Mouse (Mus musculus): ENCODE measurements at regions not wholly inside any gene's neighbourhood (a gene's known extent, or its start where the extent isn't known, plus 50 kb on each side); places are given as distances from the start of the nearest gene placed in this dataset.

GRCm38 (mm10) chr8:44767271-44767670, 168.0 kb upstream of the Fat1 start:
- no peak for ATAC-seq
- Histone ChIP-seq H3K4me2 (no peak overlapping the region), H3K4me1 (no peaks in the 10 kb centered on the region), H3K27me3 (no peaks in the 10 kb centered on the region), H3K9ac (no peak overlapping the region), H3K36me3 (ENCODE audit: poor library complexity, severe bottlenecking) (no peaks in the 10 kb centered on the region), H3K9me3 (replicated peaks) (no peaks in the 10 kb centered on the region), H3K27ac (no peak overlapping the region), H3K4me3 (no peak overlapping the region)
- 86% methylated on average over 4 of the region's 4 CpGs for WGBS

- ATAC-seq: no peak
- WGBS: 85% methylated on average over 1 of the region's 1 CpGs
- Histone ChIP-seq H3K27me3 (no peaks in the 10 kb centered on the region), H3K4me2 (no peak overlapping the region), H3K9ac (no peak overlapping the region), H3K9me3 (replicated peaks) (no peaks in the 10 kb centered on the region), H3K27ac (no peak overlapping the region), H3K4me3 (no peak overlapping the region), H3K4me1 (no peaks in the 10 kb centered on the region), H3K36me3 (ENCODE audit: poor library complexity, severe bottlenecking) (no peaks in the 10 kb centered on the region)
Observed at GRCm38 (mm10) chr8:44779212-44779611, 156.0 kb upstream of the Fat1 start.

- H3K27me3 ChIP-seq: no peaks in the 10 kb centered on the region
- peaks cover 6% of the 10 kb centered on the region for H3K4me1 ChIP-seq
- no peaks in the 10 kb centered on the region for H3K36me3 ChIP-seq (ENCODE audit: poor library complexity, severe bottlenecking)
- WGBS: 91% methylated on average over 9 of the region's 9 CpGs
- H3K4me3 ChIP-seq: no peak overlapping the region
- no peak overlapping the region for H3K27ac ChIP-seq
- no peak for ATAC-seq
- H3K9ac ChIP-seq: no peak overlapping the region
- no peaks in the 10 kb centered on the region for H3K9me3 ChIP-seq (replicated peaks)
- no peak overlapping the region for H3K4me2 ChIP-seq
Observed at GRCm38 (mm10) chr8:44782421-44782820, 152.8 kb upstream of the Fat1 start.

- 21% methylated on average over 8 of the region's 8 CpGs for WGBS
Observed at GRCm38 (mm10) chr8:44785161-44785560, 150.1 kb upstream of the Fat1 start.

GRCm38 (mm10) chr8:44786740-44787139, 148.5 kb upstream of the Fat1 start:
- no peak for ATAC-seq
- H3K4me1 ChIP-seq: peaks cover 6% of the 10 kb centered on the region
- H3K4me3 ChIP-seq: no peak overlapping the region
- no peak overlapping the region for H3K27ac ChIP-seq
- H3K9me3 ChIP-seq (replicated peaks): no peaks in the 10 kb centered on the region
- H3K36me3 ChIP-seq (ENCODE audit: poor library complexity, severe bottlenecking): no peaks in the 10 kb centered on the region
- H3K27me3 ChIP-seq: no peaks in the 10 kb centered on the region
- no peak overlapping the region for H3K4me2 ChIP-seq
- WGBS: 93% methylated on average over 5 of the region's 5 CpGs
- H3K9ac ChIP-seq: no peak overlapping the region

More at GRCm38 (mm10) chr8:44785161-44785560, 150.1 kb upstream of the Fat1 start:
- no peak overlapping the region for H3K4me3 ChIP-seq
- H3K9me3 ChIP-seq (replicated peaks): no peaks in the 10 kb centered on the region
- H3K27me3 ChIP-seq: no peaks in the 10 kb centered on the region
- peaks cover 6% of the 10 kb centered on the region for H3K4me1 ChIP-seq
- ATAC-seq: no peak
- no peak overlapping the region for H3K9ac ChIP-seq
- no peaks in the 10 kb centered on the region for H3K36me3 ChIP-seq (ENCODE audit: poor library complexity, severe bottlenecking)
- no peak overlapping the region for H3K27ac ChIP-seq
- no peak overlapping the region for H3K4me2 ChIP-seq

GRCm38 (mm10) chr8:44788290-44788689, 147.0 kb upstream of the Fat1 start:
- Histone ChIP-seq H3K4me1 (peaks cover 6% of the 10 kb centered on the region), H3K4me2 (no peak overlapping the region), H3K27me3 (no peaks in the 10 kb centered on the region), H3K36me3 (ENCODE audit: poor library complexity, severe bottlenecking) (no peaks in the 10 kb centered on the region), H3K9ac (no peak overlapping the region), H3K4me3 (no peak overlapping the region), H3K27ac (no peak overlapping the region), H3K9me3 (replicated peaks) (no peaks in the 10 kb centered on the region)
- WGBS: 74% methylated on average over 3 of the region's 3 CpGs
- no peak for ATAC-seq

- no peak for ATAC-seq
- 70% methylated on average over 3 of the region's 3 CpGs for WGBS
- Histone ChIP-seq H3K9ac (no peak overlapping the region), H3K27ac (no peak overlapping the region), H3K36me3 (ENCODE audit: poor library complexity, severe bottlenecking) (no peaks in the 10 kb centered on the region), H3K9me3 (replicated peaks) (no peaks in the 10 kb centered on the region), H3K4me1 (no peaks in the 10 kb centered on the region), H3K27me3 (no peaks in the 10 kb centered on the region), H3K4me2 (no peak overlapping the region), H3K4me3 (no peak overlapping the region)
Observed at GRCm38 (mm10) chr8:44799513-44799912, 135.7 kb upstream of the Fat1 start.

GRCm38 (mm10) chr8:44800827-44801273, 134.4 kb upstream of the Fat1 start:
- Histone ChIP-seq H3K4me2 (no peak overlapping the region), H3K27me3 (no peaks in the 10 kb centered on the region), H3K4me1 (no peaks in the 10 kb centered on the region), H3K36me3 (ENCODE audit: poor library complexity, severe bottlenecking) (no peaks in the 10 kb centered on the region), H3K4me3 (no peak overlapping the region), H3K9ac (no peak overlapping the region), H3K27ac (no peak overlapping the region), H3K9me3 (replicated peaks) (no peaks in the 10 kb centered on the region)
- no peak for ATAC-seq
- WGBS: 78% methylated on average over 6 of the region's 6 CpGs

GRCm38 (mm10) chr8:44801604-44802206, 133.5 kb upstream of the Fat1 start:
- ATAC-seq: no peak
- no peaks in the 10 kb centered on the region for H3K36me3 ChIP-seq (ENCODE audit: poor library complexity, severe bottlenecking)
- 65% methylated on average over 6 of the region's 6 CpGs for WGBS
- H3K27ac ChIP-seq: no peak overlapping the region
- H3K9ac ChIP-seq: no peak overlapping the region
- H3K9me3 ChIP-seq (replicated peaks): no peaks in the 10 kb centered on the region
- H3K4me2 ChIP-seq: no peak overlapping the region
- H3K27me3 ChIP-seq: no peaks in the 10 kb centered on the region
- no peak overlapping the region for H3K4me3 ChIP-seq
- H3K4me1 ChIP-seq: no peaks in the 10 kb centered on the region

GRCm38 (mm10) chr8:44802331-44802730, 132.9 kb upstream of the Fat1 start:
- Histone ChIP-seq H3K4me3 (no peak overlapping the region), H3K4me2 (no peak overlapping the region), H3K4me1 (no peaks in the 10 kb centered on the region), H3K9me3 (replicated peaks) (no peaks in the 10 kb centered on the region), H3K36me3 (ENCODE audit: poor library complexity, severe bottlenecking) (no peaks in the 10 kb centered on the region), H3K27me3 (no peaks in the 10 kb centered on the region), H3K9ac (no peak overlapping the region), H3K27ac (no peak overlapping the region)
- 49% methylated on average over 5 of the region's 5 CpGs for WGBS
- ATAC-seq: no peak

GRCm38 (mm10) chr8:44804414-44805178, 130.7 kb upstream of the Fat1 start:
- no peaks in the 10 kb centered on the region for H3K36me3 ChIP-seq (ENCODE audit: poor library complexity, severe bottlenecking)
- H3K27ac ChIP-seq: no peak overlapping the region
- H3K9ac ChIP-seq: no peak overlapping the region
- no peaks in the 10 kb centered on the region for H3K9me3 ChIP-seq (replicated peaks)
- no peak for ATAC-seq
- no peaks in the 10 kb centered on the region for H3K4me1 ChIP-seq
- H3K4me3 ChIP-seq: no peak overlapping the region
- 20% methylated on average over 14 of the region's 14 CpGs for WGBS
- no peak overlapping the region for H3K4me2 ChIP-seq
- no peaks in the 10 kb centered on the region for H3K27me3 ChIP-seq

- Histone ChIP-seq H3K4me3 (no peak overlapping the region), H3K27me3 (no peaks in the 10 kb centered on the region), H3K9me3 (replicated peaks) (no peaks in the 10 kb centered on the region), H3K4me2 (no peak overlapping the region), H3K27ac (no peak overlapping the region), H3K36me3 (ENCODE audit: poor library complexity, severe bottlenecking) (no peaks in the 10 kb centered on the region), H3K9ac (no peak overlapping the region), H3K4me1 (no peaks in the 10 kb centered on the region)
- 68% methylated on average over 11 of the region's 11 CpGs for WGBS
- ATAC-seq: no peak
Observed at GRCm38 (mm10) chr8:44805179-44805815, 129.9 kb upstream of the Fat1 start.
